Mouse (Mus musculus) liver, adult 2 months (tissue): Measurements from ENCODE around the gene Bcl2l12.

Experiments
- CTCF ChIP-seq: fragments of 200-500 bp; IDR thresholded peaks from 2 replicates; pipeline ENCODE4 v1.5.1; 2011; ENCODE audit warnings: low read depth, low read length, control low read depth
- POLR2A ChIP-seq: fragments of 200-500 bp; IDR thresholded peaks from 2 replicates; pipeline ENCODE4 v1.6.1; 2011; ENCODE audit warnings: low read length, control low read depth; ENCODE audit not compliant: insufficient read depth; ENCODE audit errors: extremely low read depth

DNA sequence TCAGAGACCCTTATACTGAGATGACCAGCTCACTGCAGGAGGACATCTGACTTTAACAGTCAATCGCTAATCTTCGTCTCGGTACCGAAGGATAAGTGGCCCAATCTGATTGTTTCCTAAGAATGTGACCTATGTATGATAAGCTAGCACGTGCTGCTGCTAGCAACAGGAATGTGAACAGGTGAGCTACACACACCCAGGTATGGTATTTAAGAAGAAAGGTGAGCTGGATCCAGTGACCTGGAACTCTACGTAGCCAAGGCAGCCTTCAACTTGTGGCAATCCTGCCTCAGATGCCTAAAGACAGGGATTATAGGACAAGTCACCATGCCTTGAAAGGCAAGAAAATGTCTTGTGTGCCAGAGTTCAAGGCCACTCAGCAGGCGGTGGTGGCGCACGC is 39.9 kb upstream of the Bcl2l12 start:
- TF ChIP-seq CTCF (no peak), POLR2A (no peak)
